Mouse (Mus musculus) spleen, adult 2 months (tissue): ENCODE results near the gene Ppm1h.

Experiments used
- CTCF ChIP-seq: fragments of 200-500 bp; IDR thresholded peaks from 2 replicates; pipeline ENCODE4 v1.5.1; 2011; ENCODE audit warnings: mild to moderate bottlenecking, inconsistent platforms; ENCODE audit not compliant: insufficient read depth, insufficient read length, insufficient replicate concordance; ENCODE audit errors: extremely low read depth
- POLR2A ChIP-seq: fragments of 200-500 bp; IDR thresholded peaks from 2 replicates; pipeline ENCODE4 v1.6.1; 2011; ENCODE audit warnings: low read depth, low read length, inconsistent platforms

DNA sequence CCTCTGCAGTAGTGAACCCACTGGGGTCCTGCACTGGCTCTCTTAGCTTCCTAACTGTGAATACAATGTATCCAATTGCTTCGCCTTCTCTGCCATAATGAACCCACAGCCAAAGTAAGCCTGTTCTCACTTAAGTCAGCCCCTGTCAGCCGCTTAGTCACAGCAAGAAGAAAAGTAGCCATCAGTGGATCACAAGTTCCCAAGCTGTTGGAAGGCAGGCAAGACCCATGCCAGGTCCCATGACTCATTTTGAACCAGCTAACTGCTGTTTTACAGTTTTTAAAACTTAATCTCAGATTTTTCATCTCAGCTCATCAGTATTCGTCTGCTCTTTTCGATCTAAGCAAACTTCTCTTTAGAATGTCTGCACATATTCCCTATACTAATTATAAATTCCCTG, 61.6 kb downstream of the Ppm1h start:
- no peak for TF ChIP-seq CTCF
- no peak for TF ChIP-seq POLR2A
